Mouse (Mus musculus) T-helper 2 cell (primary cell): ENCODE data around the gene Pou3f4.
"Not testable (repeated sequence)": the region's sequence is repeated elsewhere in the genome, so short reads cannot be mapped to it uniquely, and the experiment has no call there.

Experiments
- in situ Hi-C: fragments of 300-600 bp; cut with MboI, MseI; formaldehyde crosslinking; loops from one replicate; pipeline ENCODE4 v1.15.1; 2025; ENCODE audit warnings: high pct_unique_total_duplicates

Pou3f4 gene

GRCm38 (mm10) chrX:110814151-110814571, at the start of gene Pou3f4:
TSS of gene Pou3f4 (plus strand) at chrX:110814280.
- in situ Hi-C loops: no loop called here

GRCm38 (mm10) chrX:110765939-110766338, 48.1 kb upstream of the Pou3f4 start:
- in situ Hi-C loops: no loop called here

DNA sequence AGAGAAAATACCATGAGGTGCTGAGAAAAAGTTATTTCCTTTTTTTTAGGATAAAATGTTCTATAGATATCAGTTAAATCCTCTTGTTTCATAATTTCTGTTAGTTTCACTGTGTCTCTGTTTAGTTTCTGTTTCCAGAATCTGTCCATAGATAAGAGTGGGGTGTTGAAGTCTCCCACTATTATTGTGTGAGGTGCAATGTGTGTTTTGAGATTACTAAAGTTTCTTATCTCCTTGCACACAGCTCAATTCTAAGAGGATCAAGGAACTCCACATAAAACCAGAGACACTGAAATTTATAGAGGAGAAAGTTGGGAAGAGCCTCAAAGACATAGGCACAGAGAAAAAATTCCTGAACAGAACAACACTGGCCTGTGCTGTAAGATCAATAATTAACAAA, 39.3 kb upstream of the Pou3f4 start:
- in situ Hi-C loops: not testable (repeated sequence)

- in situ Hi-C loops: no loop called here
Measured at GRCm38 (mm10) chrX:110802502-110802901, 11.6 kb upstream of the Pou3f4 start.

GRCm38 (mm10) chrX:110810001-110810578, 4.0 kb upstream of the Pou3f4 start:
- in situ Hi-C loops: no loop called here

- in situ Hi-C loops: no loop called here
Measured at GRCm38 (mm10) chrX:110810753-110811506, 3.1 kb upstream of the Pou3f4 start.

DNA sequence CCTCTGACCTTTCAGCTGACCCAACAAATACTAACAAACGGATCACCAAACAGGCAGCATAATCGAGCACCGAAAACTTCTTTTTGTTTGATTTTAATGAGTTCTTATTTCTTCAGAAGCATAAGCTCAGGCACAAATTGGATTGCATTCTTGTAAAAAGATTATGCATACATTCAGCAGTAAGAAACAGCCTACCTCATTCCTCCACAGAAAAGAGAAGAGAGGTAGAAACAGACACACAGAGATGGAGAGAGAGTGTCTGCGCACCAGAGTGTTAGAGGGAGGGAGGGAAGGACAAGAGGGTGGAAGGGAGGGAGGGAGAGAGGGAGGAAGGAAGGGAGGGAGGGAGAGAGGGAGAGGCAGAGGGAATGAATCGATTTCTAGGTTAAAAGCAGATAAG, 2.0 kb upstream of the Pou3f4 start:
- in situ Hi-C loops: no loop called here

GRCm38 (mm10) chrX:110813401-110813800, 679 bp upstream of the Pou3f4 start:
- in situ Hi-C loops: no loop called here

DNA sequence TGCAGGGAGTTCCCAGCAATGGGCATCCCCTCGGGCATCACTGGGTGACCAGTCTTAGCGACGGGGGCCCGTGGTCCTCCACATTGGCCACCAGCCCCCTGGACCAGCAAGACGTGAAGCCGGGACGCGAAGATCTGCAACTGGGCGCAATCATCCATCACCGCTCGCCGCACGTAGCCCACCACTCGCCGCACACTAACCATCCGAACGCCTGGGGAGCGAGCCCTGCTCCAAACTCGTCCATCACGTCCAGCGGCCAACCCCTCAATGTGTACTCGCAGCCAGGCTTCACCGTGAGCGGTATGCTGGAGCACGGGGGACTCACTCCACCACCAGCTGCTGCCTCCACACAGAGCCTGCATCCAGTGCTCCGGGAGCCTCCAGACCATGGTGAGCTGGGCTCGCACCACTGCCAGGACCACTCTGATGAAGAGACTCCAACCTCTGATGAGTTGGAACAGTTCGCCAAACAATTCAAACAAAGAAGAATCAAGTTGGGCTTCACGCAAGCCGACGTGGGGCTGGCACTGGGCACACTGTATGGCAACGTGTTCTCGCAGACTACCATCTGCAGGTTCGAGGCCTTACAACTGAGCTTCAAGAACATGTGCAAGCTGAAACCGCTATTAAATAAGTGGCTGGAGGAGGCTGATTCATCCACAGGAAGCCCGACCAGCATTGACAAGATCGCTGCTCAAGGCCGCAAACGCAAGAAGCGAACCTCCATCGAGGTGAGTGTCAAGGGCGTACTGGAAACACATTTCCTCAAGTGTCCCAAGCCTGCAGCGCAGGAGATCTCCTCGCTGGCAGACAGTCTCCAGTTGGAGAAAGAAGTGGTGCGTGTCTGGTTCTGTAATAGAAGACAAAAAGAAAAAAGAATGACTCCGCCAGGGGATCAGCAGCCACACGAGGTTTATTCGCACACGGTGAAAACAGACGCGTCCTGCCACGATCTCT, 790 bp downstream of the Pou3f4 start:
- in situ Hi-C loops: no loop called here

GRCm38 (mm10) chrX:110815549-110815930, 1.5 kb downstream of the Pou3f4 start:
- in situ Hi-C loops: no loop called here

DNA sequence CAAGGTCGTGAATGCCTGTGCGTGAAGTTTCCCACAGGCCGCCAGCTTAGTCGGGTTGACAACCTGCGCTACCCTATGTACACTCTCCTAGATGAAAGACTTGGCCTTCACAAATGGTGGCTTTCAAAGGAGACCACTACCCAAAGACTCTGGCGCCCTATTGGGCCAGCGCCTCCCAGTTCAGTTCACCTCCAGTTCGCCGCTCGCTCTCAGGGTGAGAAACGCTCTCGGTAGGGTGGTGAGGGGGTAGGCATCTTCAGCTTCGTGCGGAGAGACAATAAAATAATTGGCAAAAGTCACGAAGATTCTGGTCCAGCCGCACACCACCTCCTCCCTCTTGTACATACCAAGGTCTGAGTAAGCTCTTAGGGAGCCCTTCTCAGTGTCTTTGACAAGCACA, 2.5 kb downstream of the Pou3f4 start:
- in situ Hi-C loops: no loop called here

DNA sequence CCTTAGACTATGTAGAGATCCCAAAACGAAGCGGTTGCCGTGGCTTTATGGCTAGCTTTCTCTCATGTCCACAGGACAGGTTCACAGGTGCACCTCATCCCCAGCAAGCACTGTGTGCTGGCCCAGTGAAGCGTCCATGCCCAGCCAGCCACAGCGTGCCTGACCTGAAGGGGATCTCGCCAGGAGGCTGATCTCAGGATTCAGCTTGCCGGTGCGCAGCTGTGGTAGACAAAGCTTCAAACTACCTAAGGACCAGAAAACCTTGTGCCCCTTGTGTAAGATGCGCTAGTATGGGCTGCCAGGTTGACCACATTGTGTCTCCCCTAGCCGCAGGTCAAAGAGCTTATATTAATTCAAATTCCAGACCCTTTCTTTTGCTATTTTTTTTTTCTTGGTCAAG, 3.1 kb downstream of the Pou3f4 start:
- in situ Hi-C loops: no loop called here

DNA sequence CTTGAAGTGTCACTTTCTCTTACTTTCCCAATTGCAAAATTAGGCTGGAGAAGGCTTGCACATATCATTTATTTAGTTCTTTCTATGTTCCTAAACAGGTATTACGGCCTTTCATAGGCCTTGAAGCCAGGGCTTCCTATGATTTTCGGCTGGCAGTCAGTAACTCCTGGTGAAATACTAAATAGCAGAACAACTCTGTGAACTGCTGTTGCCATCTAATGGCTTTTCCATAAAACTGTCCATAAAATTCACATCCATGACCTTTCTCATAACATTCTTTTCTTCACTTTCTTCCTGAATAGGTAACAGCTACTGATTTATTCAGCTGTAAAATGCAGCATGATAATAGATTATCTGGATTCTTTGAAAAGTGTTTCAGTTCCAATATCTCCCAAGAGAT, 23.4 kb downstream of the Pou3f4 start:
- in situ Hi-C loops: no loop called here

DNA sequence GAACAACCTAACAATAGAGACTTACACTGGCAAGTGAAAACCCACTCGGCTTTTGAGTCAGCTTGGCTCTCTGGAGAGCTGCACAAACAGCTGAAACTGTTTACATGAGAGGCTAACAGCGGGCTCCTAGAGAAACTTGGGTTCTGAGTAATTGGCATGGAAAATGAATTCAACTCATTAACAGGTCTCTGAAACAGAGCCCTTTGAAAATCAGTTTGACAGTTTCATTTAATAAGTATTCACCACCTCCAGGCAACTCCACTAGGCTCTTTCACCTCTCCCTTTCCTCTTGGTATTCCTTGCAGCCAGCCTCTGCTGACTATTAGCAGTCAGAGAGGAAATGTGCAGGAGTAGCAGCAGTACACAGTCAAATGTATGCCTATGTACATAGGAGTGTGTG, 37.2 kb downstream of the Pou3f4 start:
- in situ Hi-C loops: no loop called here
